Mouse (Mus musculus) inflammation-experienced regulatory T-cells, adult 6 months (primary cell): Measurements from ENCODE around the gene Cyp27a1. TPM values are rescaled to one million over a fixed set of nuclear protein-coding genes. Genes with fewer than 3 reads are reported as not detected.

Experiments used
- ATAC-seq: one replicate; pipeline ENCODE4 v1.8.0; 2017
- polyA plus RNA-seq, 3 experiments: library from polyadenylated mRNA; unstranded; fragments of 100-300 nt; shearing (Covaris generic); gene quantifications; one replicate each; pipeline ENCODE4 v1.2.1; 2017

The Cyp27a1 gene
- 1 to 10 TPM in 1 of 3 experiments, not detected in 2; 1.4 TPM for polyA plus RNA-seq

- no peak for ATAC-seq
These were observed at the start of gene Cyp27a1 for GRCm38 (mm10) chr1:74713099-74713858. Gene Cyp27a1, plus strand, starts transcription at chr1:74713574.

DNA sequence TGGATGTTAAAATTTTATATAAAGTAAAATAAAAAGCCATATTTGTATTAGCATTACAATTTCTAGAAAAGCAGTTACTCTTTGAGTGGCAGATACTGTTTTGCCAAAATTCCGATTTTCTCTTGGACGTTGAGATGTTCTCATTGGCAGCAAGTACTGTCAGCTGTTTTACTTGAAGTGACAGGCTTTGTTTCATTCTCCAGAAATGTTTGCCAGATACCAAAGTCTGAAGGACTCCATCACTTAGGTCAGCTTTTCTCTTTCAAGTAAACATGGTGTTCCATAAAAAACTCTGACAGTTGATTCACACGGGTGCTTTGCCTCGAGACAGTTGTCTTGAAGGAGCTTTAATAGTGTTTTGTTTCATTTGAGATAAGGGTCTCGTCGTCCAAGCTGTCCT lies 48.2 kb upstream of the Cyp27a1 start:
- no peak for ATAC-seq

DNA sequence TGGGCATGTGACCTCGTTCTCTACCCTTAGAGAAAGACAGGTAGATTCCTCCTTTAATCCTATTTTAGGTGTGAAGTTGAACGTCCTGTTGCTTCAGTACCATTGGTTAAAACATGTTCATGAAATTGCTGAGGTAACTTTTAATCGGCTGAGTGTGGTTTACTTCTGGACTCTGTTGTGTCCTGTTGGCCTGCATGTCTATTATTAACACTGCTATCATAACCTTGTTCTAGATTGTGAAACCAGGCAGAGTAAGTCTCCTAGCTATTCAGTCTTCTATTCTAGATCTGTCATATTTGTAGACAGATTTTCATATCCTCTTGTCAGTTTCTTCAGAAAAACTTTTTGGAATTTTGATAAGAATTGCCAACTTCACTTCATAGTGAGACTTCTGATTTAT lies 45.0 kb upstream of the Cyp27a1 start:
- no peak for ATAC-seq

GRCm38 (mm10) chr1:74672731-74673130 lies 40.6 kb upstream of the Cyp27a1 start:
- no peak for ATAC-seq

DNA sequence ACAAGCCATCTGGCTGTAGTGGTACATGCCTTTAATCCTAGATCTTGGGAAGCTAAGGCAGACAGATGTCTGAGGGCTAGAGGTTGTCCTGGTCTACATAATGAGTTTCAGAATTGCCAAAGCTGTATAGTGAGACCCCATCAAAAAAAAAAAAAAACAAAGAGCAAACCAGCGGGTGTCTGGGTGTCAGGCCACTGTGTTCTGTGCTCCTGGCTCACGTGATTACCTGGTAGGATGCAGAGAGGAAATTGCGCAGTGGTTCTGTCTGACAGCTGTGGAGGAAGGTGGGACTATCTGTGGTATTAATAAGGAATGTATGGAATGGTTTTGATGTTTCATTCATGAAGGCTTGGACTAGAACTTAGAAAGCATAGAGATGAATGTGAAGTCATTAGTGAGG lies 36.5 kb upstream of the Cyp27a1 start:
- no peak for ATAC-seq

DNA sequence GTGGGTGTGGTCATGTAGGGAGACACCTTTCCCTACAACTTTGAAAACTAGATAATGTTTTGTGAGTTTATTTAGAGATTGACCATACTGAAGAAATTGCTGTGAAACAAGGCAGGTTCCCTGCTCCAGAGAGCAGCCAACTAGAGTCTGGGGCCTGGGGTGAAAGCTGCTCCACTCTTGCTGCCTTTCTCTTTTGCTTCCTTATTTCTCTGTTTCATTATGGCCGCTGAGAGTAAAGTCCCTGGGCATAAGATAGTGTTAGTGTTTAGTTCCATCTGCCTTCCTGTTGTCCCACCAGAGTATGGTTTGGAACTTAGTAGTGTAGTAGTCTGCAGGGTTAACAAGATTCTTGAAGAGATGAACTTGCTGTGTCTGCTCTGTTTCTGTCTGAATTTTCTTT lies 35.5 kb upstream of the Cyp27a1 start:
- ATAC-seq = no peak

GRCm38 (mm10) chr1:74687131-74687530 lies 26.2 kb upstream of the Cyp27a1 start:
- no peak for ATAC-seq

- no peak for ATAC-seq
These were observed 19.3 kb upstream of the Cyp27a1 start for GRCm38 (mm10) chr1:74693891-74694583.

- no peak for ATAC-seq
These were observed 17.5 kb upstream of the Cyp27a1 start for GRCm38 (mm10) chr1:74695836-74696235.

DNA sequence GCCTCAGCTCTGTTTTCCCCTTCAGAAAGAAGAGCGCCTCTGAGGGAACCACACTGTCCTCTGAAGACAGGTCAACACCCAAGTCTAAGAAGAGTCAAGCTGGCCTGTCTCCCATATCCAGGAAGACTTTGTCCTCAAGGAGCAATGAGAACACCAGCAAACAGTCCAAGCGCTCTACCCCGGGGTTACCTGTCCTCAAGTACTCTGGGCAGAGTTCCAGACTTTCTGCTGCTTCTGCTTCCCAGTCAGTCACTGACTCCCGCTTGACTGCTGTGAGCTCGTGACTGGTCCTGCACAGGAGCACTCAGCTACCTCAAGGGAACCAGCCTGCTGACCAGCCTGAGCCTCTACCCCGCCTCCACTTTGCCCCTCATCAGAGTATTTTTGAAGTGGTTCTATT lies 16.0 kb upstream of the Cyp27a1 start:
- no peak for ATAC-seq

- ATAC-seq = no peak
These were observed 15.0 kb upstream of the Cyp27a1 start for GRCm38 (mm10) chr1:74698353-74698752.

DNA sequence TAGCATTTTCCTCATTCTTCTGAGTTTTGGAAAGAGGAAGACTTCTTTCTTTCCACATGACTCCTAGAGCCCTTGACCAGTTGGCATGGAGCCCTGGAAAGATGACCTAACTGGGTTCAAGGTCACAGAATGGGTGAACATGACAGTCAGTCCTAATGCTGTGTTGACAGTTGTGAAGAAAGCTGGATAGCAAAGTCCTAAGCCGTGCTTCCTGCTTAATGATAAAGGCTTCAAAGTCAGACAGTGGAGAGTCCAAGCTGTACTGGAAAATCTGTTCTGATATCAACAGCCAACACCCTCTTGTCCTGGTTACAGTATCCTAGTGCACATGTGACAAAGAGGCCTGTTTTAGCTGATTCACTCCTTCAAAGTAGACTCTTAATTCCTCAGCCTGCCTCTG lies 14.6 kb upstream of the Cyp27a1 start:
- no peak for ATAC-seq

DNA sequence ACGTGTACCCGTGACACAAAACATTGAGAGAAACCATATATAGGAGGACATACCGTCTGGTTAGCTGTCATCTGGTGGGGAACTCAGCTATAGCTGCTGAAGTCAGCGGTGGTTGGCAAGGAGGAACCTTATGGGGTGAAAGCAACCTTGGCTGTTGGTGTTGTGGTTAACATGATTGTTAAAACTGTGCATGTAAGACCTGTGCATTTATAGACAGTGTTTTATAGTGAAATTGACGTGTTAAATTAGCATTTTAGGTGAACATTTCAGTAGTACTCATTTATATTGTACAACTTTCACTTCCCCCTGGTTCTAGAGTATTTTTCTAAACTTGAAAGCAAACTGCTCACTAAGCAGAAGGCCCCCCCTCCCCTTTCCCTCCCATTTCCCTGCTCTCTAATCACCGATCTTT lies 11.2 kb upstream of the Cyp27a1 start:
- ATAC-seq = no peak

GRCm38 (mm10) chr1:74704156-74704555 lies 9.2 kb upstream of the Cyp27a1 start:
- no peak for ATAC-seq

GRCm38 (mm10) chr1:74705016-74705415 lies 8.4 kb upstream of the Cyp27a1 start:
- no peak for ATAC-seq

GRCm38 (mm10) chr1:74709566-74709965 lies 3.8 kb upstream of the Cyp27a1 start:
- no peak for ATAC-seq

DNA sequence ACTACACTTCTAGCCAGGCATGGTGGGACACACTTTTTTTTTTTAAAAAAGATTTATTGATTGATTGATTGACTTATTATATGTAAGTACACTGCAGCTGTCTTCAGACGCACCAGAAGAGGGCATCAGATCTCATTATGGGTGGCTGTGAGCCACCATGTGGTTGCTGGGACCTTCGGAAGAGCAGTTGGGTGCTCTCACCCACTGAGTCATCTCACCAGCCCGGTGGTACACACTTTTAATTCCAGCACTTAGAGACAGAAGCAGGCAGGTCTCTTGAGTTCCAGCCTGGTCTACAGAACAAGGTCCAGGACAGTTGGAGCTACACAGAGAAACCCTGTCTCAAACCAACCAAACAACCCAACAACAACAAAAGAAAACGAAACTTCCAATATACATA lies 1.3 kb upstream of the Cyp27a1 start:
- no peak for ATAC-seq

- no peak for ATAC-seq
These were observed 794 bp upstream of the Cyp27a1 start for GRCm38 (mm10) chr1:74712461-74713098.

- ATAC-seq = no peak
These were observed 721 bp downstream of the Cyp27a1 start for GRCm38 (mm10) chr1:74713859-74714730.

DNA sequence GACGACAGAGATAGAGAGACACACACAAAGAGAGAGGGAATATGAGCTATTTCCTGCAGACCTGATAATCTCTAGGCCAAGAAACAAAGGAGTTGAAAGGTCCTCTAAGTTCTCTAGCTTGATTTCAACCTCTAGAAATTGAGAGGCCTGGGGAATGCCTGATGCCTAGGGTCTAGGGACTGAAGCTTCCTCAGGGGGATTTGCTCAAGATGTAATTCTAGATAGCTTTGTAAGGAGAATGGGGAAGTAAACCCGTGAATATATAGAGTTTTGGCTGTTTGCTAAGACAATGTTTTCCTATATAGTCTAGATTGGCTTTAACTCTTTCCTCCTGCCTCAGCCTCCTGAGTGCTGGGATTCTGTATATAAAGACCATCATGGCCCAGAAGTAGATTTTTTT lies 1.6 kb downstream of the Cyp27a1 start:
- ATAC-seq = no peak

- ATAC-seq = no peak
These were observed 2.1 kb downstream of the Cyp27a1 start for GRCm38 (mm10) chr1:74715468-74715867.

DNA sequence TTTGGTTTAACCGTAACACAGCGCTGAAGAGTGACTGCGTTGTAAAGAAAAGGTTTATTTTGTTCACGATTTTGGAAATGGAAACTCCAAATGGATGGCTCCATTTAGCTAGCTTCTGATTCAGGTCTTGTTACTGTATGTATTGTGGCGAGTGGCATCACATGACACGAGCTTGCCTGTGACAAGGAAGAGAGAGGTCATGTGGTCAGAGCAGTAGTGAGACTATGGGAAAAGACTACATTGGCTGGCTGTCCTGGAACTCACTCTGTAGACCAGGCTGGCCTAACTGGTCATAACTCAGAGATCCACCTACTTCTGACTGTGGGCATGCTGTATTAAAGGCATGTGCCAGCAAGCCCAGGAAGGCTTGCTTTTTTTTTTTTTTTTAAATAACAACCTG lies 2.5 kb downstream of the Cyp27a1 start:
- no peak for ATAC-seq

DNA sequence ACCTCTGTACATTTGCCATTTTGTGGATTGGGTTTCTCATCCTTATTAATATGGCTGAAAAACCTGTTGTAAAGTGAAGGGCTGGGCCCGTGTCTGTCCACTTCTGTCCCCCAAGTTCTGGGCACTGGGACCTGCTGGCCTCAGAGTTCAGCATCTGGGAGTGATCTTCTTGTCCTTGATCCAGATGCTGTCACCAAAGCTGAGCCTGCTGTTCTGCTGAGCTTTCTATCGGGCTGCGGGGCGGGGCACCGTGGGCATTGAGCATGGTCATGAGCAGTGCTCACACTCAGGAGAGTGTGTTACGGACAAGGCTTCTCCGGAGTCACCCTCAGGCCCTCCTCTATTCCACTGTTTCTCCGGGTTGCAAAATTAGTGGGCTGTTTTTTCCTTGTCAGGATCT lies 4.7 kb downstream of the Cyp27a1 start:
- ATAC-seq = no peak
